19 mouse cellular contexts compared by ENCODE assay signal in genomic region chr4:43604751-43605685, GRCm38 (mm10). TPM values are rescaled to one million over a fixed set of nuclear protein-coding genes. Genes with fewer than 3 reads are reported as not detected.
DNase-seq lines count a peak whose midpoint lies in the region; ATAC-seq and TF ChIP-seq lines count a peak whose summit lies in the region.
"Had no signal": no experiment of that assay in that cellular context is flagged by ENCODE, and none has a peak within 500 bp of the region (broad histone marks: within the 10 kb centered on the region; RNA-seq: fewer than 3 reads in every experiment).

No protein-coding gene starts in this region.

- H3K4me2 ChIP-seq in intestine, embryonic 15.5 days (replicated peaks): no peak overlapping the region
- H3K4me2 ChIP-seq in intestine, postnatal 0 days (replicated peaks; ENCODE audit: low read depth): no peak overlapping the region

- ATAC-seq in intestine, embryonic 15.5 days: peak; percentile 55; the same call in 1 of the 2 replicates
- ATAC-seq in intestine, postnatal 0 days: no peak
- ATAC-seq in hematopoietic stem cell, adult 5-6 weeks (replicated peaks in 1 of 2; ENCODE audit: insufficient read depth in 1 of 2, low FRiP score in 2 of 2, low TSS enrichment in 1 of 2, low read depth in 1 of 2, poor library complexity in 2 of 2, severe bottlenecking in 2 of 2): peak; percentile 42 to 86
- ATAC-seq in megakaryocyte progenitor cell, adult 5-6 weeks (replicated peaks; ENCODE audit: poor library complexity): peak; percentile 94
- ATAC-seq: forebrain, embryonic 14.5 days; inflammation-experienced regulatory T-cells, adult 6 months; Patski had no signal

- no peak for TF ChIP-seq CTCF in intestine, postnatal 0 days (IDR thresholded peaks at IDR 0.05; ENCODE audit: low read depth)
- no peak for TF ChIP-seq CTCF in MEL (IDR thresholded peaks at IDR 0.05 in 2 of 3, conservative IDR thresholded peaks at IDR 0.05 in 1 of 3; ENCODE audit: control insufficient read depth in 1 of 3, insufficient read depth in 1 of 3, low read depth in 2 of 3, low read length in 3 of 3, poor library complexity in 1 of 3, severe bottlenecking in 1 of 3)

- peak in 1 of 2 experiments; percentile 27; a peak in 1 of 4 replicates for TF ChIP-seq POLR2A in MEL (IDR thresholded peaks at IDR 0.05; ENCODE audit: control insufficient read depth in 1 of 2, insufficient read depth in 1 of 2, low read depth in 1 of 2, low read length in 2 of 2, poor library complexity in 1 of 2)

- H3K27ac ChIP-seq in intestine, embryonic 15.5 days: no peak overlapping the region
- H3K27ac ChIP-seq in intestine, postnatal 0 days (ENCODE audit: low read depth, low read length): no peak overlapping the region
- H3K27ac ChIP-seq in MEL (ENCODE audit: control insufficient read depth, low read depth, low read length): peak overlapping the region; percentile 75

- TF ChIP-seq EP300 in MEL (IDR thresholded peaks at IDR 0.05; ENCODE audit: low read depth in 1 of 2, low read length in 2 of 2): peak; percentile 86 to 93

- whole genome bisulfite sequencing in intestine, embryonic 15.5 days: 62% methylated on average over 9 of the region's 9 CpGs
- 51% methylated on average over 9 of the region's 9 CpGs for WGBS in intestine, postnatal 0 days

- no peaks in the 10 kb centered on the region for H3K79me2 ChIP-seq in MEL (ENCODE audit: control insufficient read depth, insufficient read depth, low read length, poor library complexity)

- DNase-seq in MEL (ENCODE audit: low read depth, low spot score): peak; percentile 90
- no peak for DNase-seq in kidney, postnatal 4 days
- DNase-seq in kidney, adult 18-20 months: no peak
- DNase-seq in urinary bladder, postnatal 36 days (ENCODE audit: low spot score in 2 of 2): no peak
- DNase-seq: adrenal gland, adult 8-10 months; cerebellum, adult 18-20 months; embryo, embryonic 11 days; gastrocnemius, postnatal 25 days; thymus, postnatal 4 days had no signal

- no peak overlapping the region for H3K4me3 ChIP-seq in intestine, embryonic 15.5 days (replicated peaks)
- no peak overlapping the region for H3K4me3 ChIP-seq in intestine, postnatal 0 days (ENCODE audit: low read depth, low read length)
- peak overlapping the region; percentile 18 to 22 for H3K4me3 ChIP-seq in MEL (ENCODE audit: control insufficient read depth in 1 of 2, insufficient read depth in 1 of 2, low read depth in 2 of 2, low read length in 2 of 2)

- H3K9me3 ChIP-seq in intestine, embryonic 15.5 days: no peaks in the 10 kb centered on the region
- H3K9me3 ChIP-seq in intestine, postnatal 0 days (ENCODE audit: control insufficient read depth): no peaks in the 10 kb centered on the region
- no peaks in the 10 kb centered on the region for H3K9me3 ChIP-seq in MEL (replicated peaks; ENCODE audit: insufficient read depth, low read length)

- H3K36me3 ChIP-seq in intestine, embryonic 15.5 days: no peaks in the 10 kb centered on the region
- no peaks in the 10 kb centered on the region for H3K36me3 ChIP-seq in intestine, postnatal 0 days (ENCODE audit: control insufficient read depth, insufficient read depth)
- peaks cover 0 to 34% of the 10 kb centered on the region in 2 experiments; a peak in 2 of 4 replicates for H3K36me3 ChIP-seq in MEL (ENCODE audit: control insufficient read depth in 1 of 2, insufficient read depth in 2 of 2, low read length in 2 of 2)

- TF ChIP-seq RAD21 in MEL (IDR thresholded peaks at IDR 0.05; ENCODE audit: low read depth, low read length): no peak

- H3K27me3 ChIP-seq in intestine, embryonic 15.5 days (replicated peaks): no peaks in the 10 kb centered on the region
- H3K27me3 ChIP-seq in intestine, postnatal 0 days (replicated peaks; ENCODE audit: control insufficient read depth, insufficient read depth, low read length): no peaks in the 10 kb centered on the region
- H3K27me3 ChIP-seq in MEL (ENCODE audit: control insufficient read depth in 1 of 2, insufficient read depth in 2 of 2, low read length in 2 of 2): no peaks in the 10 kb centered on the region
- H3K27me3 ChIP-seq: Patski had no signal

- H3K4me1 ChIP-seq in intestine, embryonic 15.5 days (replicated peaks): no peaks in the 10 kb centered on the region
- no peaks in the 10 kb centered on the region for H3K4me1 ChIP-seq in intestine, postnatal 0 days (replicated peaks; ENCODE audit: control insufficient read depth, insufficient read depth, low read length)
- peaks cover 22 to 27% of the 10 kb centered on the region in 2 experiments for H3K4me1 ChIP-seq in MEL (ENCODE audit: control insufficient read depth in 1 of 2, insufficient read depth in 2 of 2, low read length in 2 of 2)

- no peak overlapping the region for H3K9ac ChIP-seq in intestine, embryonic 15.5 days
- no peak overlapping the region for H3K9ac ChIP-seq in intestine, postnatal 0 days (ENCODE audit: low read depth, low read length)
- peak overlapping the region; percentile 25 for H3K9ac ChIP-seq in MEL (ENCODE audit: control insufficient read depth, low read depth, low read length, poor library complexity, severe bottlenecking)

TF ChIP-seq in MEL, 35 proteins besides CTCF, POLR2A, EP300 and RAD21 (continues in another document):
- TF ChIP-seq TBP (IDR thresholded peaks at IDR 0.05; ENCODE audit: low read depth, low read length) (no peak), CHD2 (IDR thresholded peaks at IDR 0.05; ENCODE audit: low read length) (no peak), MAZ (IDR thresholded peaks at IDR 0.05; ENCODE audit: low read depth, low read length) (no peak), POLR2AphosphoS5 (IDR thresholded peaks at IDR 0.05; ENCODE audit: borderline replicate concordance, low read depth, low read length) (no peak), MXI1 (IDR thresholded peaks at IDR 0.05; ENCODE audit: low read depth, low read length) (no peak), MAFK (IDR thresholded peaks at IDR 0.05; ENCODE audit: borderline replicate concordance, low read depth, low read length) (no peak), BHLHE40 (IDR thresholded peaks at IDR 0.05; ENCODE audit: borderline replicate concordance, low read depth, low read length) (no peak), MYB (IDR thresholded peaks at IDR 0.05; ENCODE audit: low read depth, low read length) (no peak), POLR2AphosphoS2 (IDR thresholded peaks at IDR 0.05; ENCODE audit: low read length) (no peak), UBTF (IDR thresholded peaks at IDR 0.05; ENCODE audit: borderline replicate concordance, insufficient read depth, low read depth, low read length) (no peak), E2F4 (IDR thresholded peaks at IDR 0.05; ENCODE audit: borderline replicate concordance, low read depth, low read length) (no peak)

RNA-seq across cellular contexts. Expression of gene Msmp, which starts 20.7 kb away (rescaled TPM):
- 0.75 TPM in 1 of 2 replicates, not detected in the other for polyA plus RNA-seq in intestine, embryonic 15.5 days (2015; fragmentation: Nextera tagmentation; extraction: Ambion mirVana)
- not detected in 2 replicates for polyA plus RNA-seq in intestine, postnatal 0 days (2015; fragmentation: Nextera tagmentation; extraction: Ambion mirVana)
- 0.73 and 1.0 TPM in 2 replicates for total RNA-seq in MEL (2012; rRNA removed)
- polyA plus RNA-seq in MEL (2012; ENCODE audit: insufficient read depth in 1 of 2, insufficient read length in 2 of 2, low read depth in 1 of 2, low replicate concordance in 2 of 2, missing spikeins in 1 of 2): 1 to 10 TPM in 1 of 2 experiments, not detected in 1; 2.5 TPM
- 0.40 TPM in 1 of 2 replicates, not detected in the other for total RNA-seq in hematopoietic stem cell, adult 5-6 weeks (2017)
- total RNA-seq in megakaryocyte progenitor cell, adult 5-6 weeks (2015): not detected in 2 replicates
- not detected in 2 replicates for total RNA-seq in megakaryocyte progenitor cell, adult 5-6 weeks (2017)
- total RNA-seq: left cerebral cortex, postnatal 10 days had no signal
- polyA plus RNA-seq: heart, postnatal 0 days; inflammation-experienced regulatory T-cells, adult 6 months; large intestine, adult 2 months; Patski had no signal

RNA-seq across cellular contexts. Expression of gene Gba2, which starts 26.3 kb away (rescaled TPM):
- 13.7 and 15.4 TPM in 2 replicates for polyA plus RNA-seq in intestine, embryonic 15.5 days (2015; fragmentation: Nextera tagmentation; extraction: Ambion mirVana)
- 5.2 and 5.3 TPM in 2 replicates for polyA plus RNA-seq in intestine, postnatal 0 days (2015; fragmentation: Nextera tagmentation; extraction: Ambion mirVana)
- 5.7 and 6.2 TPM in 2 replicates for total RNA-seq in MEL (2012; rRNA removed)
- polyA plus RNA-seq in MEL (2012; ENCODE audit: insufficient read depth in 1 of 2, insufficient read length in 2 of 2, low read depth in 1 of 2, low replicate concordance in 2 of 2, missing spikeins in 1 of 2): 10 to 100 TPM in 1 of 2 experiments, not detected in 1; 24.9 TPM
- 11.9 and 19.9 TPM in 2 replicates for total RNA-seq in hematopoietic stem cell, adult 5-6 weeks (2017)
- 4.8 and 9.3 TPM in 2 replicates for total RNA-seq in megakaryocyte progenitor cell, adult 5-6 weeks (2015)
- total RNA-seq in megakaryocyte progenitor cell, adult 5-6 weeks (2017): 7.2 and 8.1 TPM in 2 replicates

RNA-seq across cellular contexts. Expression of gene Rgp1, which starts 26.5 kb away (rescaled TPM):
- 20.9 and 23.3 TPM in 2 replicates for polyA plus RNA-seq in intestine, embryonic 15.5 days (2015; fragmentation: Nextera tagmentation; extraction: Ambion mirVana)
- 11.3 and 13.0 TPM in 2 replicates for polyA plus RNA-seq in intestine, postnatal 0 days (2015; fragmentation: Nextera tagmentation; extraction: Ambion mirVana)
- total RNA-seq in MEL (2012; rRNA removed): 14.3 and 17.1 TPM in 2 replicates
- 10 to 100 TPM in 1 of 2 experiments, not detected in 1; 47.6 TPM for polyA plus RNA-seq in MEL (2012; ENCODE audit: insufficient read depth in 1 of 2, insufficient read length in 2 of 2, low read depth in 1 of 2, low replicate concordance in 2 of 2, missing spikeins in 1 of 2)
- 13.6 and 41.0 TPM in 2 replicates for total RNA-seq in hematopoietic stem cell, adult 5-6 weeks (2017)
- total RNA-seq in megakaryocyte progenitor cell, adult 5-6 weeks (2015): 20.6 and 23.3 TPM in 2 replicates
- 8.7 and 14.5 TPM in 2 replicates for total RNA-seq in megakaryocyte progenitor cell, adult 5-6 weeks (2017)

RNA-seq across cellular contexts. Expression of gene Npr2, which starts 26.7 kb away (rescaled TPM):
- polyA plus RNA-seq in intestine, embryonic 15.5 days (2015; fragmentation: Nextera tagmentation; extraction: Ambion mirVana): 6.9 and 8.0 TPM in 2 replicates
- polyA plus RNA-seq in intestine, postnatal 0 days (2015; fragmentation: Nextera tagmentation; extraction: Ambion mirVana): 3.5 and 4.1 TPM in 2 replicates
- total RNA-seq in MEL (2012; rRNA removed): 0.27 and 0.49 TPM in 2 replicates
- polyA plus RNA-seq in MEL (2012; ENCODE audit: insufficient read depth in 1 of 2, insufficient read length in 2 of 2, low read depth in 1 of 2, low replicate concordance in 2 of 2, missing spikeins in 1 of 2): 1 to 10 TPM in 1 of 2 experiments, not detected in 1; 2.3 TPM
- 4.2 and 7.2 TPM in 2 replicates for total RNA-seq in hematopoietic stem cell, adult 5-6 weeks (2017)
- 0.30 and 1.4 TPM in 2 replicates for total RNA-seq in megakaryocyte progenitor cell, adult 5-6 weeks (2015)
- 0.21 and 1.3 TPM in 2 replicates for total RNA-seq in megakaryocyte progenitor cell, adult 5-6 weeks (2017)
- polyA plus RNA-seq: inflammation-experienced regulatory T-cells, adult 6 months had no signal

RNA-seq across cellular contexts. Expression of gene Tln1, which starts 42.5 kb away (rescaled TPM):
- polyA plus RNA-seq in intestine, embryonic 15.5 days (2015; fragmentation: Nextera tagmentation; extraction: Ambion mirVana): 61.4 and 61.9 TPM in 2 replicates
- 41.6 and 47.7 TPM in 2 replicates for polyA plus RNA-seq in intestine, postnatal 0 days (2015; fragmentation: Nextera tagmentation; extraction: Ambion mirVana)
- 106 and 112 TPM in 2 replicates for total RNA-seq in MEL (2012; rRNA removed)
- 100 to 1,000 TPM in 1 of 2 experiments, 10 to 100 TPM in 1; 22.9 to 146 TPM for polyA plus RNA-seq in MEL (2012; ENCODE audit: insufficient read depth in 1 of 2, insufficient read length in 2 of 2, low read depth in 1 of 2, low replicate concordance in 2 of 2, missing spikeins in 1 of 2)
- 306 and 337 TPM in 2 replicates for total RNA-seq in hematopoietic stem cell, adult 5-6 weeks (2017)
- 125 and 138 TPM in 2 replicates for total RNA-seq in megakaryocyte progenitor cell, adult 5-6 weeks (2015)
- 167 and 253 TPM in 2 replicates for total RNA-seq in megakaryocyte progenitor cell, adult 5-6 weeks (2017)

Comparison
In these comparisons a context has a peak if more than half of its experiments do, and no peak if none do; other contexts are left out.
1. H3K4me3 ChIP-seq: peak in MEL (2 of 2); none in intestine, embryonic 15.5 days (single experiment) and intestine, postnatal 0 days (single experiment).